Mouse (Mus musculus) adrenal gland, adult 8-10 months (tissue): ENCODE results near the gene Cat. TPM values are rescaled to one million over a fixed set of nuclear protein-coding genes. Genes with fewer than 3 reads are reported as not detected.

ENCODE experiments used
- DNase-seq: peaks from one replicate; pipeline ENCODE4 v3.0.0; 2022
- total RNA-seq, 4 experiments: library from RNA; stranded (reverse); gene quantifications; 2 replicates each; pipeline ENCODE4 v1.2.4; 2022

The Cat gene
- total RNA-seq, 4 experiments from 2014 or later, result 149 to 361 (median 282) TPM

DNA sequence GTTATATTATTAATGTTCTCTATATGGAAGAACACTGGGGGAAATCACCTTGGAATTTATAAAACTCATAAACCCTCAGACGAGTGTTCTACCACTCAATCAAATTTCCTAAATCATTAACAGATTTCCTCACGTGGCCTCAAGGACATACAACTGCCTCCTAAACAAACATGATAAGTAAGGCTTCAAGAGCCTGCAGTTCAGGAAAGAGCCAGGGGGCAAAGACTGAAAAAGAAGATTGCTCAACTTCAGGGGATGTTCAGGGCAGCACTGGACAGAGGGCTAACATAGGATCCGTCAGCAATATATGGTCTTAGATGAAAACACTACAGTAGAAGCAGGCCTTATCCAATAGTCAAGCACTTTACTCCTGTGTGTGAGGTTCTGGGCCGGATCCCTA is 7.5 kb downstream of the Cat start:
- no peak for DNase-seq

DNA sequence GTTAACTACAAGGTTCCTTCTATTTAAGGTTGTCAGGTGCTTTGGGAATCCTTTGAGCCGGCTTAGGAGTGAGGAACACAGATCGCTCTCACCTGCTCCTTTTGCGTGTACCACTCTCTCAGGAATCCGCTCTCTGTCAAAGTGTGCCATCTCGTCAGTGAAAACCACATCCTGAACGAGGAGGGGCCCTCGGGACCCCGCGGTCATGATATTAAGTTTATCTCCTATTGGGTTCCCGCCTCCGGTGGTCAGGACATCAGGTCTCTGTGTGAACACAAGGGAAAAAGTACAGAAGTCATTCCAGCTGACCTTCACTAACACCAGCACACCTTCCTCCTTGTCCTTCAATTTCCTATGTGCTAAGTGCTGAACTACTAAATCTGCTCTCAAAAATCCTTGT is 8.3 kb downstream of the Cat start:
- no peak for DNase-seq

DNA sequence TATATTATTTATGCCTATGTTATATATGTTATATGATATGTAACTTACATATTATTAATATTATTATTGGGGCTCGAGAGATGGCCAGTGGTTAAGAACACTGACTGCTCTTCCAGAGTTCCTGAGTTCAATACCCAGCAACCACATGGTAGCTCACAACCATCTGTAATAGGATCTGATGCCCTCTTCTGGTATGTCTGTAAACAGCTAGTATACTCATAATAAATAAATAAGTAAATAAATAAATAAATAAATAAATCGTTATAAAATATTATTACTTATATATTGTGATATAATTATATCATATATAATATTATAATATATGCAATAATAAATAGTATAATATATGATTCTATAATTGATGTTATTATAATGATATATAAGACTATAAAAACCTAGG is 8.8 kb downstream of the Cat start:
- DNase-seq, result no peak

DNA sequence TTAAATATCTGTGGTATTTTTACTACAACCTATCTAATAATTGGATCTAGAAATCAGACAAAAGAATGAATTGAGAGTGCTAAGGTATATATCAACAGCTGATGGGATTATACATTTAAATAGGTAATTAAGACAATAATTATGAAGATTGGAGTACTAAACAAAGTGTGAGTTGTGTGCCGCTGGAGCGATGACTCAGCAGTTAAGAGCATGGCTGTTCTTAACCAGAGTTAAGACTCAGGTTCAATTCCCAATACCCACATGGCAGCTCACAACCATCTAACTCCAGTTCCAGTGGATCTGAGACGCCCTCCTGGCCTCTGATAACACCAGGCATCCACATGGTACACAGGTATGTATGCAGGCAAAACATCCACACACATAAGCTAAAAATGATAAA is 11.6 kb downstream of the Cat start:
- DNase-seq, result no peak

DNA sequence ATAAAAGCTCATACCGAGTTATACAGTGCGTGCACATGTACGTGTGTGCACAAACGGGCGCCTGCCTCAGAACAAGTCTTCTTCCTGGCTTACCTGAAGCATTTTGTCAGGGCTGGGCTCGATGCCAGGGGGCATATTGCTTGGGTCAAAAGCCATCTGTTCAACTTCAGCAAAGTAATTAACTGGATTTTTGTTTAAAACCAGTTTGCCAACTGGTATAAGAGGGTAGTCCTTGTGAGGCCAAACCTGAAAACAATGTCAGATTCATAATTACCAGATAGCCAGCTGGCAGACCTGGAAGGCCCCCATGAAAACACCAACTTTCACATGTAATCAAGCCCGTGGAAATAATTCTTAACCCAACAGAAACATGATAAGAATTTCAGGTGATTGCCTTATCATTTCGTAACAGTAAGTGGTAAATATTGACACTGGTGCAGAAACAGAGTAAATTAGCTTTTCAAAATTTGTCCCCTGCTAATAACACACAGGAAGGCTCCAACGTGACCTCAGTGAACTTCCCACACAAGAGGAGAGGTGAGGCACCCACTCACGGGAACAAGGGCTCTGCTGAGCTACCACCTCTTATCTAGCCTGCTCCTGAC is 17.9 kb downstream of the Cat start:
- DNase-seq, result no peak

DNA sequence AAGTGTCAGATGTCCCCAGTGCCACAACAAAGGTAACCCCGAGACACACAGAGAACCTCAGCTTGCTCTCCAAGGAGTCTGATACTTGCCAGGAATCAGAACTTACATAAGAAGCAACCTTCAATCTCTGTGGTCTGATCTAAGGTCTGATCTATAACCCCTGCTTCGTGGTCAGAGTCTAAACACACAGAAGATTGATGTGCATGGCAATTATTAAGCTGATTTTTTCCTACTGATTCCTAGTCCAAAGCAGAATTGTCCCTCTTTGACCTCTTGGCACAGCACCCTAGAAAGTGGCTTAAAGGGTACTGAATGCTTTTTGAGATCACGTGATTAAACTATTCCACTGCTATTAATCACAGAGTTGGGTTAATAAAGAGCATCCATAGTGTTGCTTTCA is 18.7 kb downstream of the Cat start:
- no peak for DNase-seq

DNA sequence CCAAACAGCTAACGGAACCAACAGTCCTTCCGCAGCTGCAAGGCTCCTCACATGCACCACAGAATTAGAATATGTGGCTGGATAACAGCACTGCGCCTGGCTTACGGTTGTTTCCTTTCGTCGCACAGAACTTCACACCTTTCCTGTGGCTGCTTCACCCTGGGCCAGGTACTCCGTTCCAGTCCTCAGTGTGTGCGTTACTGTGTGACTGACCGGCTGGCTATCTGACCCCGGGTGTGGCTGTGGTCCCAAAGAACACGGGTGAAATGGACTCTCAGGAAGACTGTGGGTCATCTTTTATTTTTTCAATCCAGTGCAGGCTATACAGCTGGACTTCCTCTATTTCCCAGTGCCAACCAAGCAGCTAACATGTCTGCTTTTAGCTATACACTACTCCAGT is 19.5 kb downstream of the Cat start:
- no peak for DNase-seq

DNA sequence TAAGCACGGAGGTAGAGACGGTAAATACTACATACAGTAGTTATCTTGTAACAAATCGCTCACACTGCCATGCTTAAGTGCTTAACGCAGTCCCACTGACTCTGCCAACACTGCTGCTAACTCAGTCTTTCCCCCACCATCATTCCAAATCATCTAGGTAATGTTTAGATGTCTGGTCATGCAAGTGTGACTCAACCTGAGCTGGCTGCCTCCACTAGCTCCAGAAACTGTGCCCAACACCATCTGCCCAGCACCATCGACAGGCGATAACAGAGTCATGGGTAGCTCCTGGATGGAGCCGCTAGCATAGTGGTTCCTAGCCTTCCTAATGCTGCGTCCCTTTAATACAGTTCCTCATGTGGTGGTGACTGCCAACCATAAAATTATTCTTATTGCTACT is 20.4 kb downstream of the Cat start:
- DNase-seq, result no peak

DNA sequence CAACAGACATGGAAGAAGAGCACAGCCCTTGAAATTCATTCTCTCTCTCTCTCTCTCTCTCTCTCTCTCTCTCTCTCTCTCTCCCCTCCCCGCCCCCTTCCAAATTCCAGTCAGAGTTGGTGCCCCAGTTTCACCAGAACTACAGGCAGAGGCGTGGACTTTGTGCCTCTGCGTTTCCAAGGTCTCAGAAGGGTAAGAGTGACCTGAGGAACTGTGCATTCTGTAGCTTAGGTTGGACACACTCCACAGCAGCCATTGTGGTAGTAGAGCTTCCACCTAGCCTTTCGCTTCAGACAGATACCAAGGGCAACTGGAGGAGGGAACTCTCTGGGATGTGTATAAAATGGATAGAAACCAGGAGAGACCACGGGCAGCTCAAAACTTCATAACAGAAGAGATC is 22.2 kb downstream of the Cat start:
- no peak for DNase-seq

DNA sequence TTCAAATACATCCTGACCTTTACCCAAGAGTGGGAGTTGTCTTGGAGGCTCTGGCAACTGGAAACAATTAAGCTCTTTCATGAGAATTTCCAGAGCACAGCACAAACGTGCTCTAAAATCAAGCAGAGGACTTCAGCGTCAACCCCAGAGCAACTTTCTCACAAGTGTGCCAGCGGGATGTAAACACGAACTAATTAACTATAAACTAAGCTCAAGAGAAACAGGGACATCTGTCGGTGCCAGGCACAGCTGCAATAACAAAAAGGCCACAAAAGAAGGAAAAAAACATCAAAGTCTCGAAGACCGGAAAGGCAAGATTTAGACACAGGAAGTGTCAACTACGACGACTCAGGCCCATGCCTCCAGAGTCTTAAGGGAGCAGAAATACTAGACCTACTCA is 23.2 kb downstream of the Cat start:
- no peak for DNase-seq

DNA sequence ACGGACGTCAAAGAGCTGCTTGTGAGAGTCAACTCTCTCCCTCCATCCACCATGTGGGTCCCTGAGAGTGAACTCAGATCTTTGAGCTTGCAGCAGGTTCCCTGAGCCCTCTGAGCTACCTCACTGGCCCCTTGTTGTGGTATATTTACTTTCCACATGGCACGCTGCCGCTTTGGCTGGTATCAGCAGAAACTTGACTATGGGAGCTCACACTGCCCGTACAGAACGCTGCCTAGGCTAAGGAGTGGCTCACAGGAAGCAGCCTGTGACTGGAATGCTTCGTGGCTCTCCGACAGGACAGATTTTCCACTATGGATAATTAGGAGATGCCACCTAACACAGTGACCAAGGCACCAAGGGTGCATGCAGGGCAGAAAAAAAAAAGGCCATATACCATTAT is 23.8 kb downstream of the Cat start:
- no peak for DNase-seq

DNA sequence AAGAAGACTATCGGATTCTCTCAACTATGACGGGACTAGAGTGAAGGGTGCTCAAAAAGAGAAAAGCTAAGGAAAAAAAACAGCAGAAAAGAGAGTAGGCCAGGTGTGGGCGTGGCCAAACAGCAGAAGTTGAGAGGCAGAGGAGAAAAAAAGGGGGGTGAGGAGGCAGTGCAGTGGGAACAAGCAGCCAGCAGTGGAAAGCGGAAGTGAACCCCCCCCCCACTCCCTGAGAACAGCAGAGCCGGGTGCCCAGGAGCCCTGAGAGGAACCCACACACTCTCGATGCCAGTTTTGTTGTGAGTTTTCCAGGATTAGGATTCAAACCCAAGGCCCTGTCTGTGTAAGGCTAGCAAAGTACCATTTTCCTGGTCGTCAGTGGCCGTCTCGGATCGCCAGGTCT is 25.9 kb downstream of the Cat start:
- no peak for DNase-seq

DNA sequence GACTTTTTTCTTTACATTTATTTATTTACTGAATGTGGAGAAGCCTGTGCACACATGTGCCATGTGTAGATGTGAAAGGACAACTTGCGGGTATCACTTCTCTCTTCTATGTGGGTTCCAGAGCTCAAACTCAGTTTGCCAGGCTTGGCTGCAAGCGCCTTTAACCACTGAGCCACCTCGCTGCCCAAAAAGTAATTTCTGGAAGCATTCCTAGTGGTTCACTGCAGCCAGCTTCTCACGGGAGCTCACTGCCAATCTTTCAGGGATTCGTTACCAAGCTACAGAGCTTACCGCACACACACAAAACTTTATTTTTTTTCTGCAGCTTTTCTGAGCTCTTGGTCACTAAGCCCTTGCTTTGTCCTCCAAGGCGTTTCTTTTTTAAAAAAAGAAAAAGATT is 27.3 kb downstream of the Cat start:
- no peak for DNase-seq

DNA sequence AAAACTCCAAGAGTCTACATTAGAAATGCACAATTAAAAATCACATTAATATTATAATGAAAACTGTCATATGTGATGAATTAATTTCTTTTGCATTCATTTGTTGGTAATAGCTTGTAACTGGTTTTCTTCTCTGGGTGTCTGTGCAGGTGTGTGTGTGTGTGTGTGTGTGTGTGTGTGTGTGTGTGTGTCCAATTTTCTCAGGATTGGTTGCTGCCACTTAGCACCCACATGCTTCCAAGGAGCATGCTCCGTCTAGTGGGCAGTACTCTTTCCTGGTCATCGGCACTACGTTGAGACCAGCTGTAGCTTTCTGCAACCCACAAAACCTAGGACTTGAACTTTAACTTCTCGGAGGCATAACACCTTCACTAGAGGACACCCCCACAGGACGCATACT is 27.9 kb downstream of the Cat start:
- no peak for DNase-seq

DNA sequence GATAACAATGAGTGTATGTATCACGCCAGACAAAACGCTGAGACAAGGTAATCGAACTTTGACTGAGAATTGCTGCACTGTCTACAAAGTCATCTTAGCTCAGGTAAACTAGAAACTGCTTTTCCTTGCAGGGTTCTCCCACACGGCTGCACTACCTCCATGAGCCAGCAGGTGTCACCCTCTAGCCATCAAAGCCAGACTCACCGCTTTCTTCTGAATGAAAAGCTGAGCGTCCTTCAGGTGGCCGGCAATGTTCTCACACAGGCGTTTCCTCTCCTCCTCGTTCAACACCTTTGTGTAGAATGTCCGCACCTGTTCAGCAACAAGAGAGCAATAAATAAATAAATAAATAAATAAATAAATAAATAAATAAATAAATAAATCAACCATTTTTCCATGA is 28.3 kb downstream of the Cat start:
- DNase-seq, result peak; percentile 54

DNA sequence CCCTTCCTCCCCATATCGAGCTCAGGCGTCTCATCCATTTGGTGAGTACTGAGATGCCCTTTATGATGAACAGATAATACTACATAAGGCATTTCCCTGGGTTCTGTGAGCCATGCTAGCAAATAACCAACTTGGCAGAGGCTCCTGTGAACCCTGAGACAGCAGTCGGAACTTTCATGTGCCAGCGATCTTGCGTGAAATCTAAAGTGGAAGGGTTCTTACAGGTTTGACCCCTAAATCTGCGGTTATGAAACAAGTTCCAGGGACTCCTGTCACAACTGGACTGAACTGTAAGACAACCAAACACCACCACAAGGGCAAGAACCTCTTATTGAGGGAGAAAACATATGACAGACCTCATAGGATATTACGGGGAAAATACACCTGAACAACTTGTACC is 29.2 kb downstream of the Cat start:
- no peak for DNase-seq

DNA sequence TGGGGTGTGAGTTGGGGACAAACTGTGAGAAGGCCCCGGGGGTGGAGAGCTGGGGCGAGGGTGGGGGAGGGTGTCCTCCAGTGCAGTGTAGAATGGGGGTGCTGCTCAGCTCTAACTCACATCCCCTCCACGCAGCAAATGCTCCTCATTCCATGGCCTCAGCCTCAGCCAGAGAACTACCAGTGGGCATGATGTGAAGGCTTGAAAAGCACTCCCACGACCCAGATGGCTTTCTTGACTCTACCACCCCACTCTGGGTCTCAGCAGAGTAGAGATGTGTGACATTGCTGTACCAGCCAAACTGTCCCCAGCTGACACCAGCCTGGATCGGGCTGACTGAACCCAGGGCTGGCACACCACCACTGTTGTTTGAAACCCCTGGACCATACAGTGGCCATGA is 32.4 kb downstream of the Cat start:
- no peak for DNase-seq

DNA sequence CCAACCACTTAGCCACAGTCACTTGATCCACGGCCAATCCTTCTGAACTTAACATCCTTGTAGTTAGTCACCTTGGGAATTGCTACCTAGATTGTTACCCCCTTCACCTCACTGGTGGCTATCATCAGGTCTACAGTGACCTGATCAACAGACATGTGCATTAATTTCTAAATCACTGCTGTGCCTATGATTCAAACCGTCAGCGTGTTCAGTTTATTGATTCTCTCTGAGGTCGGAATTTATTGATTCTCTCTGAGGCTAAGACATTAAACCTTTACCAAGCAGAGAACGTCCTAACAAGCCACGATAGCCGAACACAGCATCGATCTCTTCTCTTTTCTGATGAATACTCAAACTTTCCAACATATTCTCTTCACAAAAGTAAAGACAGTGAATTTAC is 34.7 kb downstream of the Cat start:
- no peak for DNase-seq

DNA sequence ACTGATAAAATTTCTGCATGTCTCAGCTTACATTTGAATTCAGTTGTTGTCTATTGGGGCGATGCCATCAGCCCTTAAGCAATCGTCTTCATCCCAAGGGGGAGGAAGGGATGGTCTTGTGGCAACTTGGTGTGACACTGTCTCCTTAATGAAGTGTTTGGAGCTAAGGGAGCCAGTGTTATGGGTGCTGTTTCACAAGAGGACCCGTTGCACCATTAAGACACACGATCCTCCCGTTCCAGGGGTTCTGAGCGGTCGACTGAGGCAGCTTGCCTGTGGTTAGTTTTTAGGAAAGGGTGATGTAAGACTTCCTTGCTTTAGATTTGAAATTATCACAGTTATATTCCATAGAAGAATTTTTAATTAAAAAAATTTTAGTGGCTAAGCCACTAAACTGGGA is 35.1 kb downstream of the Cat start:
- no peak for DNase-seq

DNA sequence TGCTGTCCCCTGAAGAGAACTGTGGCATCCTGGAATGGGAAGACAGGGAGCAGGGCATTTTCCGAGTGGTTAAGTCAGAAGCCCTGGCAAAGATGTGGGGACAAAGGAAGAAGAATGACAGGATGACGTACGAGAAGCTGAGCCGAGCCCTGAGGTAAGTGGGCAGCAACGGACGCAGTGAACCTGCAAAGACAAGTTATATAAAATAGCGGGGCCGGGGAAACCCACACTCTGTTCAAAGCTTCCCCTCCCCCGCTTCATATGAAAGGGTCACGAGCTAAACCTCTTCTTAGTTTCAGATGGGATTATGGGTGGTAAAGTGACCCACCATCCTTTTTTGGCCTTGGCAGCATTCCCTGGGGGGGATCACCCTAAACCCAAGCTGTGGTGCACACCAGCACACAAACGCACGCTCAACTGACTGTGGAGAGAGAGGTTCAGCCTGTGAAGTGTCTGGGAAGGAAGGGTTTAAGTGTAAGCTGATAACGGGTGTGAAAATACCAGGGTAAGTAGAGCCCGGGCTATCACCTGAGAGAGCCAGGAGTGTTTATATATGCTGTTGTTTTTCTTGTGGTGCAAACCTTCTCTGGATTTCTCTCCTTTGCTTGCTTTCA is 35.9 kb downstream of the Cat start:
- no peak for DNase-seq

DNA sequence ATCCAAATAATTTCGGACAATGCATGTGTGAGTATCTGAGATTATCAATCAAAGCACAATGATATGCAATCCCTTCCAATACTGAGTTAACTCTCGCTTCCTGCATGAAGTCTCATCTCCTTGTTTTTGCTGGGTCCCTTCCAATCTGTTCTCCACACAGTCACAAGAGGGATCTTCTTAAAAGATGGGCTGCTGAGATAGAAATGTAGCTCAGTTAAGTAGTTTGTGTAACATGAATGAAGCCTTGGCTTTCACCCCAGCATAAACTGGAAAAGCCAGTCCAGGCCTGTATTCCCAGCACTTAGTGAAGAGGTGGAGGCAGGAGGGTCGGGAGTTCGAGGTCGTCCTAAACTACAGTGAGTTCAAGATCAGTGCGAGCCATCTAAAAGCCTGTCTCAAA is 38.6 kb downstream of the Cat start:
- no peak for DNase-seq

DNA sequence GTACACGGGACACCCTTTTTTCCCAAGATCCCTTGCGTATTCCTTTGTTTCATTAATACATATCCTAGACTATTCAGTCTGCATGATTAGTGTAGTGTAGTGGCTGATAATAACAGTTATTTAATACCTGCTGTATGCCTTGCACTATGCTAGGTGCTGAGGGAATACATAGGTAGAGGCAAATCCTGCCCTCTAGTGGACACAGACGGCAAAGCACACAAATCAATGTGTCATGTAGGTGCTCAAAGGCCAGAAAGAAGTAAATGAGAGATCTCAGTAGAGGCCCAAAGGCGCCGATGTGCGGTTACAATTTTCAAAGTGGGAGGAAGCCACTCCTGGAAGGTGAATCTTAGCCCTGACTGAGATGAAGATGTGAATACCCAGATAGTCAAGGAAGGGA is 39.2 kb downstream of the Cat start:
- DNase-seq, result peak; percentile 19

DNA sequence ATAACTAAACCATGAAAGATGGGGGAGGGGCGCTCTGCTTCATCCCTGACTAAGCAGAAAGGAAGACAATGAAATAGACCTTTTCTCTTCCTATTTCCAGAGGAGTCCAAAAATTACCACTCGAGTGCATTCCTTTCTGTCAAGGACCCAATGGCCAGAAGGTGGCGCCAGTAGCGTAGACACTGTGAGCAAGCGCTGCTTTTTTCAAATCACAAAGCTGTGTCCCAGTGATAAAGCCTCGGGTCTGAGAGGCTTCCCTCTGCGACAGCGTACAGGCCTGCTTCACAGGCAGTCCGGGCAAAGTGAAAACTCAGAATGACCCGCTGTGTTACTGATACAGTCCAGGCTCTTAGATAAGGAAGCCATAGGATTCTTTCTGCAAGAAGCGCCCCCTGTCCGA is 45.2 kb downstream of the Cat start:
- peak; percentile 62 for DNase-seq

DNA sequence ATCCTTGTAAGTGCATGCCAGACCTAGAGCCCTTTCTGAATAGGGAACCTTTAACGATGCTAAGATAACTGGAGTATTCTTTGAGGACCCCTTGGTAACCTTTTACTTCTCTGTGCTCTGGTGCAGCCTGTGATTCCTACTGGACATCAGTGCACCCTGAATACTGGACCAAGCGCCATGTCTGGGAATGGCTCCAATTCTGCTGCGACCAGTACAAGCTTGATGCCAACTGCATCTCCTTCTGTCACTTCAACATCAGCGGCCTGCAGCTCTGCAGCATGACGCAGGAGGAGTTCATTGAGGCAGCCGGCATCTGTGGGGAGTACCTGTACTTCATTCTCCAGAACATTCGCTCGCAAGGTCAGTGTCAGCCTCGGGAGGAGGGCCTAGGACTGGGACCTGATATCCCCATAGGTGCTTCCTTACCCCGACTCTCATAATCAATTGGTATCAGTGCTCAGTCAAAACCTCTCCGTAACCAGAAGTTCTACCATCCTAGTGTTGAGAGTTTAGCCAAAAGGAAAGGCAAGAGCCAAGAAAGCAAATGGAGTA is 45.8 kb downstream of the Cat start:
- no peak for DNase-seq

DNA sequence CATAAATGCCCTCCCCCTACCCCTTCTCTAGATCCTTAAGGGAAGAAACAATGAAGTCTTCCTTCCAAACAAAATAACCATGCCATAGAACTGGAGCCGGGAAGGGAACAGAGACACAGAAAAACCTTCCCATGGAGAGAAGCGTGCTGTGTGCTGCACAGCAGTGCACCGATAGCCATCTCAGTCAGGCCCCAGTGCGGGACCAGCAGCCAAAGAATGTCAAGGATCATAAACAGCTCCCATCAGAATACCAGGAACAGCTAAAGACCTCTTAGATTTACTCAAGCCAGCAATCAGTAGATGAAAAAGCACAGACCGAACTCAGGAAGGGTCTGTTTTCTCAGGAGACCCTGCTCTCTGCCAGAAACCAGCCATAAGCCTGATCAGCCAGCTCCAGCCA is 48.4 kb downstream of the Cat start:
- no peak for DNase-seq
